Mouse (Mus musculus): ENCODE data around the gene Scin. TPM values are rescaled to one million over a fixed set of nuclear protein-coding genes. Genes with fewer than 3 reads are reported as not detected.
"Not testable (repeated sequence)": the region's sequence is repeated elsewhere in the genome, so short reads cannot be mapped to it uniquely, and the experiment has no call there.

The Scin gene
- total RNA-seq (2021), result 1 to 10 TPM in 1 of 2 experiments, under 1 TPM in 1; 0.92 to 1.0 TPM
- long read RNA-seq, experiment 1, result 0 reads
- long read RNA-seq, experiment 2, partial matches to known transcripts, result 0 of 1 reads
- long read RNA-seq, experiment 2, other reads (novel, unspliced or antisense), result 1 of 1 reads

GRCm38 (mm10) chr12:40133573-40134271 is at the start of gene Scin:
Scin (minus strand) TSS chr12:40134228.
- DNase-seq, result peak; percentile 38
- intact Hi-C loops (cut with DNase I), result no loop called here

GRCm38 (mm10) chr12:40177089-40177488 is 43.1 kb upstream of the Scin start:
- H3K27ac ChIP-seq, result no peak overlapping the region
- intact Hi-C loops (cut with DNase I), result loop anchor here (10.0 kb wide), 1 partner anchor 638 kb away; no protein-coding TSS in a partner anchor
- peak; percentile 81 for TF ChIP-seq CTCF (IDR thresholded peaks at IDR 0.05)
- no peak overlapping the region for H3K4me3 ChIP-seq
- peak; percentile 64 for DNase-seq

More at GRCm38 (mm10) chr12:40133573-40134271, at the start of gene Scin:
- TF ChIP-seq CTCF (IDR thresholded peaks at IDR 0.05), result no peak
- Histone ChIP-seq H3K27ac (no peak within 1 kb of the TSS), H3K4me3 (peak within 1 kb of the TSS; percentile 67)

GRCm38 (mm10) chr12:40176158-40176557 is 42.1 kb upstream of the Scin start:
- intact Hi-C loops (cut with DNase I), result loop anchor here (10.0 kb wide), 1 partner anchor 639 kb away; no protein-coding TSS in a partner anchor
- no peak for TF ChIP-seq CTCF (IDR thresholded peaks at IDR 0.05)

DNA sequence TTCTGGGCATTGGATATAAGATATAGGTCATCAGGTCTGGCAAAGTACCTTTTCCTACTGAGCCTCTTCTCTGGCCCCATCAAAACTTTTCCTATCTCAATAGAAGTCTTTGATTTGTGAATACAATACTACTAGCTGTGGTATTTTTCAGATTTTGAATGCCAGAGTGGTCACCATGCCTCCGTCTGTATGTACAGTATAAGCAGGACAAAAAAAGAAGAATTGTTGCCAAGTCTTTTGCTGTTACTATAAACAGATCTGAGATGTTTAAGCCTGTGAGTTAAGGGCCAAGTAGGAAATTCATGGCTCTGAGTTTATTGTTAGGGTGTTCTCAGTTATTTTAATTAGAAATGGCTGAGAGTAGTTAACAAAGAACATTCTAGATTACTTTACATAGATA is 41.1 kb upstream of the Scin start:
- H3K27ac ChIP-seq, H3K4me3 ChIP-seq, DNase-seq: not testable (repeated sequence)
- intact Hi-C loops (cut with DNase I), result loop anchor here (10.0 kb wide), 1 partner anchor 640 kb away; no protein-coding TSS in a partner anchor

More at GRCm38 (mm10) chr12:40176158-40176557, 42.1 kb upstream of the Scin start:
- no peak overlapping the region for H3K27ac ChIP-seq
- no peak overlapping the region for H3K4me3 ChIP-seq
- no peak for DNase-seq

DNA sequence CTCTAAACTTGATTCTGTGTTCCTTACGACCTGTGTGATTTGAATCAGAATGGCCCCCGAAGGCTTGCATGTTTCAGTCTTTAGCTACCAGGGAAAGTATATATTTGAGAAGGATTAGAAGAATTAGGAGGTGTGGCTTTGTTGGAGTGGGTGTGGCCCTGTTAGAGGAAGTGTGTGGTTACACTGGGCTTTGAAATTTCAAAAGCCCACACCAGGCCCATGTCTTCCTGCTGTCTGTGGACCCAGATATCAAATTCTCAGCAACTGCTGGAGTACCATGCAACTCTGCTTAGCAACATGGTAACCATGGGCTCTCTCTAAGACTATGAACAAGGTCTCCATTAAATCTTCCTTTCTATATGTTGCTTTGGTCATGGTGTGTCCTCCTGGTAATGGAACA is 37.6 kb upstream of the Scin start:
- no peak for DNase-seq
- intact Hi-C loops (cut with DNase I), result loop anchor here (10.0 kb wide), 1 partner anchor 643 kb away; no protein-coding TSS in a partner anchor
- no peak for TF ChIP-seq CTCF (IDR thresholded peaks at IDR 0.05)

GRCm38 (mm10) chr12:40169675-40170074 is 35.6 kb upstream of the Scin start:
- no peak for TF ChIP-seq CTCF (IDR thresholded peaks at IDR 0.05)
- no peak for DNase-seq
- intact Hi-C loops (cut with DNase I), result loop anchor here (10.0 kb wide), 1 partner anchor 645 kb away; no protein-coding TSS in a partner anchor
- Histone ChIP-seq H3K4me3 (no peak overlapping the region), H3K27ac (no peak overlapping the region)

More for the DNA sequence above, 37.6 kb upstream of the Scin start:
- Histone ChIP-seq H3K4me3 (no peak overlapping the region), H3K27ac (no peak overlapping the region)

DNA sequence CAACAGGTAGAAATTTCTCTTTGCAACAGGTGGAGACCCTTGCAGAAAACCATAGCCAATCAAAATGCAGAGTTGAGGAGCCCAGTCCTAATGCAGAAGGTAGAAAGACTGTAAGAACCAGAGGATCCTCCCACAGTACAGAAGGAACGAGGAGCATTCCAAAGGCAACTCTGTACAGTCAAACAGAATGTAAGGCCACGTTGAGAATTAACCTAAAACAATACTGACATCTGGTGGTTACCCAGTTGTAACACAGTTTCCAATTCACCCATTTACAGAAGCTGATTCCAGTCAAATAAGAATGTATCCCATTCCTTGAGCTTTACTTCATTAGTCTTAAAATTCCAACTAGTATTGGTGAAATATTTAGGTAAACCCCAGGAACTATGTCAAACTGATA is 30.6 kb upstream of the Scin start:
- DNase-seq, result no peak
- intact Hi-C loops (cut with DNase I), result loop anchor here (2.0 to 5.0 kb wide), 2 partner anchors 82 to 652 kb away; no protein-coding TSS in a partner anchor
- Histone ChIP-seq H3K4me3 (no peak overlapping the region), H3K27ac (no peak overlapping the region)
- peak; percentile 78 for TF ChIP-seq CTCF (IDR thresholded peaks at IDR 0.05)

GRCm38 (mm10) chr12:40160777-40161176 is 26.7 kb upstream of the Scin start:
- intact Hi-C loops (cut with DNase I), result loop anchor here (5.0 kb wide), 1 partner anchor 648 kb away; no protein-coding TSS in a partner anchor
- DNase-seq, result no peak
- Histone ChIP-seq H3K27ac (no peak overlapping the region), H3K4me3 (no peak overlapping the region)
- TF ChIP-seq CTCF (IDR thresholded peaks at IDR 0.05), result no peak

DNA sequence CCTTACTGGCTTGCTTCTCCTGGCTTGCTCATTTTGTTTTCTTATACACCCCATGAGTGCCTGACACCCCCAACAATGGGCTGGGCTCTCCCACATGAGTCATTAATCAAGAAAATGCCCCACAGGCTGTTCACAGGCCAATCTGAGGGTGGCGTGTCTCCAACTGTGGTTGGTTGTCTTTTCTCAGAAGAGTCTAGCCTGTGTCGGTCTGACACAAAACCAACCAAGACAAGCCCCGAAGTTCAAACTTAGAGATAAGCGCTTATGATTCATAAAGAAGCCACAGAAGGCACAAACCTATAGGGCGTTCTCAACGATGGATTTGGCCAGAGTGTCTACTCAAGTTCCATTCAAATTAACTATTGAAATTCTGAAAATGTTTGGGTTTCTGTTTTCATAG is 20.2 kb upstream of the Scin start:
- H3K4me3 ChIP-seq, result no peak overlapping the region
- intact Hi-C loops (cut with DNase I), result no loop called here
- no peak for DNase-seq
- no peak overlapping the region for H3K27ac ChIP-seq
- no peak for TF ChIP-seq CTCF (IDR thresholded peaks at IDR 0.05)

DNA sequence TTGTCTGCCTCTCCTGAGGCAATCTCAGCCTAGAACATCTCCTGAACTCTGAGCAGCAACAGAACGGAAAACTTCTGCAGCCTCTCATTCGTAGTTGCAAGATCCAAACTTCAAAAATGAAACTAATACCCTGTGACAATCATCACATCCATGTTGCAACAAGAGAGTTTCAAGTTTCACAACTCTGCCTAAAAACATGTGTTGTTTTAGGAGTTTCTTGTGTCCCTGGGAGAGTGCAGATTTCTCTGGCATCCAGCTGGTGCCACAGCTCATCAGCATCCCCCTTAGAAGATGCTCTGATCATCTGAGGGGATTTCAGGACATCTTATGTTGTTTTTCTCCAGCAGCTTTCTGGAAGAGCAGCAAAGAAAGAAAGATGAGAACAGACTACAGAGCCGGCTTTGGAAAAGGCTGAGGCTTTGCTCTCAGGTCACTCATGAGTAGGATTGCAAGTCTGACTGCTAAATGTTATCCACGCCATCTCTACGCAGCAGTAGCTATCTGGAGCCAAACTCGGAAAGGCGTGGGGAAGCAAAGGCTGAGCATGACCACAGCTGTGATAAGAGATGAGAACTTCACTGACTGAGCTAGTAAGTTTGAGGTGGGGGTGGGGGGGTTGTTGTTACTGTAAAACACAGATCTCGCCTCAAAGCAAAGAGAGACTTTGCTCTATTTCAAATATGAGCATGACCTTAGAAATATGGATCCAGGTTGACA is 18.5 kb upstream of the Scin start:
- no peak for TF ChIP-seq CTCF (IDR thresholded peaks at IDR 0.05)
- intact Hi-C loops (cut with DNase I), result no loop called here
- no peak for DNase-seq
- peak overlapping the region; percentile 51; the same call in 1 of the 2 replicates for H3K27ac ChIP-seq
- H3K4me3 ChIP-seq, result no peak overlapping the region

- intact Hi-C loops (cut with DNase I), result no loop called here
- TF ChIP-seq CTCF (IDR thresholded peaks at IDR 0.05), result no peak
- Histone ChIP-seq H3K27ac (no peak overlapping the region), H3K4me3 (no peak overlapping the region)
- no peak for DNase-seq
Observed at GRCm38 (mm10) chr12:40147319-40147718, 13.3 kb upstream of the Scin start.

DNA sequence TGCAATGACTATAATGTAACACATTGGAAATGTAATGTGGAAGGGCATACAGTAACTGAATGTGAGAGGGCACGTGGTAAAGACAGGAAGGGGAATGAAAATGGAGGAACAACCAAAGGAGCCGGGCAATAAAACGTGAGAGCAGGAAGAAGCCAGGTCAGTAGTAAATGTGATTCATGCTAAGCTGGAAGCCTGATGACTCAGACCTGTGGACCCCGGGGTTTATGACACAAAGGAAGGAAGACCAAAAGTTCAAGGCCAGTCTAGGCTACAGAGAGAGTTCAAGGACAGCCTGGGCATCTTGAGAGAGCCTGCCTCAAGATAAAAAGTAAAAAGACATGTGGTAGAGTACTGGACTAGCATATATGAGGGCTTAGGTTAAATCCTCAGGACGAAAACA is 12.5 kb upstream of the Scin start:
- Histone ChIP-seq H3K4me3 (no peak overlapping the region), H3K27ac (no peak overlapping the region)
- no peak for TF ChIP-seq CTCF (IDR thresholded peaks at IDR 0.05)
- no peak for DNase-seq
- intact Hi-C loops (cut with DNase I), result no loop called here

DNA sequence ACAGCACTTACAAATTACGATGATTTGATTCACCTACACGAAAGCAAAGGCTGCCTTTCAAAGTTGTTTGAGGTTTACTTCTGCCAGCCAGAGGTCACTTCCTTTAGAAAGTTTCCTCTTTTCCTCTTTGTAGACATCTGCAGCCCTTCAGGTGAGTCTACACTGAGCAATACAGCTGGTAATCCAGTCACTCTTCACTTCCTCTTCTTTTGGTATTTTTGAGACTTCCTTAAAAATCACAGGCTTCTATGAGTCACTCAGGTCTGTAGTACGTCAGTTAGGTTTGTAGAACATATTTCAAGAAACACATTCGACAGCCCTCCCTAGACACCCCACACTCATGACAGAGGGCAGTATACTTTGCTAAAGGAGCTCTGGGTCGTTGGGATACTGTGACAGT is 6.7 kb upstream of the Scin start:
- intact Hi-C loops (cut with DNase I), result no loop called here
- H3K27ac ChIP-seq, result no peak overlapping the region
- TF ChIP-seq CTCF (IDR thresholded peaks at IDR 0.05), result no peak
- no peak overlapping the region for H3K4me3 ChIP-seq
- no peak for DNase-seq
